Mouse (Mus musculus): Measurements from ENCODE around the gene Sf3b6. TPM values are rescaled to one million over a fixed set of nuclear protein-coding genes. Genes with fewer than 3 reads are reported as not detected.
"Not testable (repeated sequence)": the region's sequence is repeated elsewhere in the genome, so short reads cannot be mapped to it uniquely, and the experiment has no call there.

The Sf3b6 gene
- polyA plus RNA-seq, 1 experiment = 60.8 TPM

DNA sequence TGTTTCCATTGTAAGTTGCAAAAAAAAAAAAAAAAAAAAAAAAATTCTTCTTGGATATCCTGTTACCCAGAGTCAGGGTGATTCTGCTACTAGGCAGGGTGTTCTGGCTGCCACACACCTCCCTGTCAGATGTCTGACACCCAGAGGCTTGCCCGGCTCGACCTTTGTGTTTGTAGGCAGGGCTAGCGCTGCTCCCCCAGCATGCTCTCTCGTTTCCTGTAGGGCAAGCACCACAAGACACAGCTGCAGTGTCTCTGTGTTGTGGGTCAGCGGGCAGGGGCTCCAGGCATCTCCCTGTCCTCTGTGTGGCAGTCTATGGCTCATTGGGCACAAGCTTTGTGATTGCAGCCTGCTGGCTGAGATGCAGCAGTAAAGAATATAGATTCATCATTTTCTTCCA lies 33.7 kb upstream of the Sf3b6 start:
- whole genome bisulfite sequencing = 50% methylated on average over 5 of the region's 5 CpGs
- no peak for TF ChIP-seq CTCF (IDR thresholded peaks at IDR 0.05; ENCODE audit: insufficient read depth, low read length)
- no peak for TF ChIP-seq POLR2A (IDR thresholded peaks at IDR 0.05; ENCODE audit: borderline replicate concordance, extremely low read depth, low read depth, low read length)
- Histone ChIP-seq H3K4me1 (ENCODE audit: control insufficient read depth, insufficient read depth, low read length) (no peaks in the 10 kb centered on the region), H3K4me3 (replicated peaks; ENCODE audit: extremely low read depth, low read depth, low read length) (no peak overlapping the region)
- no peak for DNase-seq

DNA sequence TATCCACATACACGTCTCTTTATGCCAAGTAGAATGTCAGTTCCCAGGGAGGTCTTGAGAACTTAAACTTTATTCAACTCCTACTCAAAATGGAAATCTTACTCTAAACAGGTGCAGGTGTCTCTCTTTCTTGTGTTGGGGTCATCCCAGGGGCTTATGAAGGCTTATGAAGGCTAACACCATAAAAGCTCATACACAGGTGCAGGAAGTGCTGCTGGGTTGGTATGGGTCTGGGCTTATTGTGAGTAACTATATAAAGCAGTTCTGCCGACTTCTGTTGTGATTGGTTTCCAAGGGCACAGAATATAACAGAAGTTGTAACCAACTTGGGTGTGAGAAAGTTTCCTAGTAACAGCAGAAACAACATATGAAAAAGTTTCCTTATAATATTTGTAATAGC lies 32.9 kb upstream of the Sf3b6 start:
- H3K4me3 ChIP-seq (replicated peaks; ENCODE audit: extremely low read depth, low read depth, low read length) = no peak overlapping the region
- no peak for DNase-seq
- TF ChIP-seq POLR2A (IDR thresholded peaks at IDR 0.05; ENCODE audit: borderline replicate concordance, extremely low read depth, low read depth, low read length) (no peak), CTCF (IDR thresholded peaks at IDR 0.05; ENCODE audit: insufficient read depth, low read length) (no peak)
- WGBS = 57% methylated on average over 2 of the region's 2 CpGs
- no peaks in the 10 kb centered on the region for H3K4me1 ChIP-seq (ENCODE audit: control insufficient read depth, insufficient read depth, low read length)

DNA sequence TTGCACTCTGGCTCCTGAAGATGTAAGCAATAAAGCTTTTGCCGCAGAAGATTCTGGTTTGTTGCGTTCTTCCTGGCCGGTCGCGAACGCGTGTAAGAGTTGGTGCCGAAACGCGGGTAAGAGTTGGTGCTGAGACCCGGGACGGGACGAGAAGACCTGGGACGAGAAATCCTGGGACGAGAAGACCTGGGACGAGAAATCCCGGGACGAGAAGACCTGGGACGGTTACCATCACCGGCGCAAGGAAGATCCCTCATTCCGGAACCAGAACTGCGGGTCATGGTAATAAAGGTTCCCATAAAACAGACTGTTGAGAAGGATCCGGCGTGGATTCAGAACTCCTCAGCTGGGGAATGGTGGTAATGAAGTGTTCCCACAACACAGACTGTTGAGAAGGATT lies 29.2 kb upstream of the Sf3b6 start:
- 93% methylated on average over 25 of the region's 25 CpGs for WGBS
- not testable (repeated sequence) for H3K4me3 ChIP-seq (replicated peaks; ENCODE audit: extremely low read depth, low read depth, low read length); DNase-seq; H3K4me1 ChIP-seq (ENCODE audit: control insufficient read depth, insufficient read depth, low read length)

DNA sequence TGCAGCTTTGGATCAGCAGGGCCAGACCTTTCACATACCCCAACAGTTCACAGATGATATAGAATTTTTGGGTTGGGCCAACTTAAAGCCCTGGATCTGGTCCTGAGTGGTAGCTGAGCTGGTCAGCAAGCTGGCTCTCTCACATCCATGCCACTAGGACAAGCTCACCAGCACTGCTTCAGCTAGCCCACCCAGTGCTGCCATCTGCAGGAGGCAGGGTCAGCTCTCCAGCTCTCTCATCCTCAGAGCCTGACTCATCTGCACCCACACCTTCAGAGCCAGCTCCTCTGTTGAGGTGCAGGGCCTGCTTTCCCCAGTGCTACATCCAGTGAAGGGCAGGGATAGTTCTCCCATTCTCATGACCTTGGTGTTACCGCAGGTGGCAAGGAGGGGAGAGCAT lies 23.6 kb upstream of the Sf3b6 start:
- 67% methylated on average over 1 of the region's 1 CpGs for WGBS
- TF ChIP-seq POLR2A (IDR thresholded peaks at IDR 0.05; ENCODE audit: borderline replicate concordance, extremely low read depth, low read depth, low read length) (no peak), CTCF (IDR thresholded peaks at IDR 0.05; ENCODE audit: insufficient read depth, low read length) (peak; percentile 36; the same call in 1 of the 2 replicates)
- no peak for DNase-seq

DNA sequence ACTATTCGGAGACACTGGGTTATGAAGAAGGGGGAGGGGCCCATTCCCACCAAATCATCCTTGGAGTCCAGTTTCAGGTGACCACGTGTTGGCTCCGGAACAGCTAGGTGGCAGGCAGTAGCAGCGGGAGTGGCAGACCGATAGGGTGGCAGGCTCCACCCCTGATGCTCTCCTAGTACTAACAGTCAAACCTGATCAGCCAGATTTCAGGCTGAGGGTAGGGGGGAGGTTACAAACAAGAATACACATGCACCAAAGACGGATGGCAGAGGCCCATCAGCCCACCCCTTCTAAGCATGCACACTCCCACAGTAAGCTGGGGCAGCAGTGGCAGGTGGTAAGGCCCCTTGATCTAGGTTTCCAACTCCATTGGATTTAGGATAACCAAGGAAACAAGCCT lies 19.9 kb upstream of the Sf3b6 start:
- not testable (repeated sequence) for DNase-seq; H3K4me3 ChIP-seq (replicated peaks; ENCODE audit: extremely low read depth, low read depth, low read length); H3K4me1 ChIP-seq (ENCODE audit: control insufficient read depth, insufficient read depth, low read length)
- 63% methylated on average over 6 of the region's 6 CpGs for WGBS

More for the DNA sequence above, 23.6 kb upstream of the Sf3b6 start:
- Histone ChIP-seq H3K4me1 (ENCODE audit: control insufficient read depth, insufficient read depth, low read length) (no peaks in the 10 kb centered on the region), H3K4me3 (replicated peaks; ENCODE audit: extremely low read depth, low read depth, low read length) (no peak overlapping the region)

DNA sequence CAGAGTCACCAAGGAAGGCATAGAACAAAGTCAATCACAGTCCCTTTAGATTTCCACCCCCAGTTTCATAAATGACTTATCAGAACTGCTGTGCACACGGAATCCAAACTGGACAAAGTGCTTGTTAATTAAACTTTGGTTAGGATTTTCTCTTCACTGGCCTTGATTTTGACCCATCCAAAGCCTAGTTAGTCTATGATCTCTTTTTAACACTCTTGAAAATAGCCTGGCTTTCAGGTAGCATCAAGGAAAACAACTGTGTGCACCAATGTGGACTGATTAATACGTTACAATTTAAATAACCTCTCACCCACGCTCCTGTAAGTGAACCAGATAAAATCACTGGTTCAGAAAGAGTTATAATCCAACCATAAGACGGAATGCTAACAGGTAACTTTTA lies 6.3 kb upstream of the Sf3b6 start:
- DNase-seq = no peak
- Histone ChIP-seq H3K4me3 (replicated peaks; ENCODE audit: extremely low read depth, low read depth, low read length) (no peak overlapping the region), H3K4me1 (ENCODE audit: control insufficient read depth, insufficient read depth, low read length) (no peaks in the 10 kb centered on the region)
- TF ChIP-seq CTCF (IDR thresholded peaks at IDR 0.05; ENCODE audit: insufficient read depth, low read length) (no peak), POLR2A (IDR thresholded peaks at IDR 0.05; ENCODE audit: borderline replicate concordance, extremely low read depth, low read depth, low read length) (no peak)
- 72% methylated on average over 4 of the region's 4 CpGs for WGBS

DNA sequence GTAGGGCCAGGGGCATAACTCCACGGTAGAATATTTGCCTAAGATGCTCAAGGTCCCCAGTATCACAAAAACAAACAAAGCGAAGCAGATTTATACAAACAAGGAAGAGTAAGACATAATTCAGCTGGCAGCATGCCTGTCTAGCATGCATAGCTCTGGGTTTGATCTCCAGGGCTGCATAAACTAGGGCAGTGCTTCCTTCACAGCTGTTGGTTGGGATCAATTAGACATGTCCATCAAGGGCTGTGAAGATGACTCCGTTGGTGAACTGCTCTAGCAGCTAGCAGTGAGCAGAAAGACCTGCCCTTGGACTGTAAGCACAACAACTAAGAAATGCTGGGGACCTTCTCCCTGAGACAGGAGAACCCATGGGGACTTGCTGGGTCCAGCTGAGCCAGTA lies 5.6 kb upstream of the Sf3b6 start:
- 26% methylated on average over 3 of the region's 3 CpGs for WGBS

DNA sequence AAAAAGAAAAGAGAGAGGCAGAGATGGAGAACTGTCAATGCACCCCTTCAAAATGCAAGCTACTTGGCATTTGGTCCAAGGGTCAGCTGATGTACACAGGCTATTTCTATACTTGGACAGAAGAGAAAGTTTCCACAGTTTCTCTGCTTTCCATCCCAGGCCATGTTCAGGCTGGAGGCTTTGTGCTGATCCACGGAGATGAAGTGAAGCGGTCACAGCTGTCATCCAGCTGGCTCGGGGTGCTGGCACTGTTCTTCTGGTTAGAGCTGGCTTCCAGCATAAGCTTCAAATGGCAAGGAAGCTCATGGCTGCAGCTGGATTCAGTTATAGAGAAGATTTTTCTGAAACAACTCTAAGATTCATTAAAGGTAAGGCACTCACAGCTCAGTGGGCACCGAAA lies 3.7 kb upstream of the Sf3b6 start:
- Histone ChIP-seq H3K4me1 (ENCODE audit: control insufficient read depth, insufficient read depth, low read length) (peaks cover 10% of the 10 kb centered on the region), H3K4me3 (replicated peaks; ENCODE audit: extremely low read depth, low read depth, low read length) (no peak overlapping the region)
- WGBS = 71% methylated on average over 4 of the region's 4 CpGs
- DNase-seq = no peak
- TF ChIP-seq CTCF (IDR thresholded peaks at IDR 0.05; ENCODE audit: insufficient read depth, low read length) = no peak
- no peak for TF ChIP-seq POLR2A (IDR thresholded peaks at IDR 0.05; ENCODE audit: borderline replicate concordance, extremely low read depth, low read depth, low read length)

More for the DNA sequence above, 5.6 kb upstream of the Sf3b6 start:
- DNase-seq = no peak
- H3K4me3 ChIP-seq (replicated peaks; ENCODE audit: extremely low read depth, low read depth, low read length) = no peak overlapping the region
- no peak for TF ChIP-seq POLR2A (IDR thresholded peaks at IDR 0.05; ENCODE audit: borderline replicate concordance, extremely low read depth, low read depth, low read length)
- TF ChIP-seq CTCF (IDR thresholded peaks at IDR 0.05; ENCODE audit: insufficient read depth, low read length) = no peak
- peaks cover 2% of the 10 kb centered on the region for H3K4me1 ChIP-seq (ENCODE audit: control insufficient read depth, insufficient read depth, low read length)

DNA sequence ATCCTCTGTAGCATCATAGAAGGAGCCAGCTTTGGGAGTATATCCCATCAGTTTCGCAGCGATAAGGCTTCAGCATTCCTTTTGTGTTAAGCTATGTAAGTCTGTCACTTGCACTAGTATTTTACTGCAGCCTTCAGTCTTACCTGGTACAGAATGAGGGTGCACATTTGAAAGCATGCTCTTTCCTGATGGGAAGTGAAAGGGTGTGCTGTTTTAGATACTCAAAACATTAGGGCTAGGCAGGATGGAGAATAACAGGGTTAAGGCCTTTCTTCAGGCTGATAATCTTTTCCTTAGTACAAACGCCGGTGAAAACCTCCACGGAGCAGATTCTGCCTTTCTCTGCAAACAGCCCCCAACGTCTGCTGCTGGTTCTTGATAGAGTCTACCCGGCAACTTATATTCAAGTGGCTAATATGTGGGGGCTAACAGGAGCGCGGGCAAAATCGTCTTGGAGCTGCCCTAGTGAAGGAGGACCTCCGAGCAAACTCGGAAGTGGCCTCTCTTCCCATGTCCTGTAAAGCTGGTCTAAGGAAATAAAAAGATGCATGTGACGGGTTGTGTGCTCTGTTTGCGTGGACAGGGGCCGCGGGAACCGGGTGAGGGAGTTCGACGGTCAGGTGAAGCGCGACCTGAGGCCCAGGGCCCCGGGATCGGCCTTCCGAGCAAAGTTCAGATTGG lies 524 bp upstream of the Sf3b6 start:
- Histone ChIP-seq H3K4me3 (replicated peaks; ENCODE audit: extremely low read depth, low read depth, low read length) (peak overlapping the region; percentile 77), H3K4me1 (ENCODE audit: control insufficient read depth, insufficient read depth, low read length) (peaks cover 10% of the 10 kb centered on the region)
- 7% methylated on average over 24 of the region's 24 CpGs for WGBS
- DNase-seq = no peak
- no peak for TF ChIP-seq CTCF (IDR thresholded peaks at IDR 0.05; ENCODE audit: insufficient read depth, low read length)
- no peak for TF ChIP-seq POLR2A (IDR thresholded peaks at IDR 0.05; ENCODE audit: borderline replicate concordance, extremely low read depth, low read depth, low read length)

DNA sequence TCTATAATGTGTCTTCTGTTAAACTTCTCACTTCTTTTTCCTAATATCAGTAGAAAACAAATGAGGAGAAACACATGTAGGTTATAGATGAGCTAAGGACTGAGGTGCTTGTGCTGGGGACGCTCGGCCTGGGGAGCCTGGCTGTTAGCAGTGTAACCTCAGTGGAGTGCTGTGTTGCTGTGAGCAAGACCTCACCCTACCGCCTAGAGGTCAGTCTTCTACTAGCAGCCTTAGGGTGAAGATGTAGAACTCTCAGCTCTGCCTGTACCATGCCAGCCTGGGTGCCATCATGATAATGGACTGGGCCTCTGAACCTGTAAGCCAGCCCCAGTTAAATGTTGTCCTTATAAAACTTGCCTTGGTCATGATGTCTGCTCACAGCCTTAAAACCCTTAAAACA lies 9.9 kb downstream of the Sf3b6 start:
- WGBS = 67% methylated on average over 3 of the region's 3 CpGs
- TF ChIP-seq POLR2A (IDR thresholded peaks at IDR 0.05; ENCODE audit: borderline replicate concordance, extremely low read depth, low read depth, low read length) (no peak), CTCF (IDR thresholded peaks at IDR 0.05; ENCODE audit: insufficient read depth, low read length) (no peak)
- no peak for DNase-seq
- H3K4me3 ChIP-seq (replicated peaks; ENCODE audit: extremely low read depth, low read depth, low read length) = no peak overlapping the region
- no peaks in the 10 kb centered on the region for H3K4me1 ChIP-seq (ENCODE audit: control insufficient read depth, insufficient read depth, low read length)

Measured in lung, adult 2 months (tissue).